Mouse (Mus musculus) spleen, adult 2 months (tissue): ENCODE results near the gene Dmtf1. TPM values are rescaled to one million over a fixed set of nuclear protein-coding genes. Genes with fewer than 3 reads are reported as not detected.

Experiments used
- DNase-seq, 2 experiments: peaks; one replicate each; pipeline versions ENCODE4 v3.0.0 to v3.0.0-alpha.2; 2012 to 2021; ENCODE audit warnings: low spot score in 2 of 2, low read depth in 1 of 2
- H3K27ac ChIP-seq: fragments of 200-500 bp; 2 replicates; pipeline ENCODE4 v1.5.1; 2012; ENCODE audit warnings: low read length, inconsistent platforms; ENCODE audit not compliant: insufficient read depth
- H3K27me3 ChIP-seq: fragments of 200-500 bp; 2 replicates; pipeline ENCODE4 v1.6.1; 2012; ENCODE audit warnings: mild to moderate bottlenecking, moderate library complexity, low read length, inconsistent platforms; ENCODE audit not compliant: control insufficient read depth, insufficient read depth
- H3K36me3 ChIP-seq: fragments of 200-500 bp; 2 replicates; pipeline ENCODE4 v1.6.1; 2012; ENCODE audit warnings: mild to moderate bottlenecking, low read length, inconsistent platforms; ENCODE audit not compliant: control insufficient read depth, insufficient read depth
- H3K4me1 ChIP-seq: fragments of 200-500 bp; 2 replicates; pipeline ENCODE4 v1.6.1; 2011; ENCODE audit warnings: inconsistent platforms; ENCODE audit not compliant: control insufficient read depth, insufficient read depth, insufficient read length
- H3K4me3 ChIP-seq: fragments of 200-500 bp; 2 replicates; pipeline ENCODE4 v1.5.1; 2011; ENCODE audit warnings: mild to moderate bottlenecking, inconsistent platforms; ENCODE audit not compliant: insufficient read depth, insufficient read length; ENCODE audit errors: extremely low read depth
- CTCF ChIP-seq: fragments of 200-500 bp; IDR thresholded peaks from 2 replicates; pipeline ENCODE4 v1.5.1; 2011; ENCODE audit warnings: mild to moderate bottlenecking, inconsistent platforms; ENCODE audit not compliant: insufficient read depth, insufficient read length, insufficient replicate concordance; ENCODE audit errors: extremely low read depth
- POLR2A ChIP-seq: fragments of 200-500 bp; IDR thresholded peaks from 2 replicates; pipeline ENCODE4 v1.6.1; 2011; ENCODE audit warnings: low read depth, low read length, inconsistent platforms
- WGBS: fragments of 180-500 bp; shearing (Covaris S2); methylation state at CpG from one replicate; pipeline ENCODE4 v1.1.7; 2018; 5-methylcytosine and 5-hydroxymethylcytosine counted together
- polyA plus RNA-seq: library from polyadenylated mRNA; depleted of rRNA; stranded (reverse); fragments of >200 nt; gene quantifications from 2 replicates; pipeline ENCODE4 v1.2.3, GENCODE M21; 2012

The Dmtf1 gene
- polyA plus RNA-seq, 1 experiment, result 9.0 TPM

DNA sequence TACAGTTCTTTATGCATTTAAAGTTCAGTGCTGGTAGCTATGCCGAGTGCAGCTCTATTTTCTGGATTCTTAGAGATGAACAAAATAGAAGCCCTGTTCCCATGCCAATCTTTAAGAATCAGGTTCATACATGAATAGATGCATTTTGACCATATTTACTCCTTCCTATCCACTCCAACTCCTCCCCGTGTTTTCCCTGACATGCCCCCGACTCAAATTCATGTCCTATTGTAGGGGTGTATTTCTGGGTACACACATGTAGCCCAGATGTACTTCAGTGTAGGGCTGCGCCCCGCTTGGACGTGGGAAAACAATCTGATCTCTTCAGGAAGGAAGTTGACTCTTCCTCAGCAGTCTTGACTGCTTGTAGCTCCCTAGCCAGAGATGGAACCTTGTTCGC, 512 bp upstream of the Dmtf1 start:
- no peak for TF ChIP-seq CTCF
- no peak for TF ChIP-seq POLR2A
- no peaks in the 10 kb centered on the region for H3K27me3 ChIP-seq
- peak overlapping the region; percentile 71 for H3K4me3 ChIP-seq
- WGBS, result 13% methylated on average over 7 of the region's 7 CpGs
- peak overlapping the region; percentile 79 for H3K27ac ChIP-seq
- DNase-seq, result no peak
- peaks cover 4% of the 10 kb centered on the region; the same call in 1 of the 2 replicates for H3K4me1 ChIP-seq
- no peaks in the 10 kb centered on the region for H3K36me3 ChIP-seq

DNA sequence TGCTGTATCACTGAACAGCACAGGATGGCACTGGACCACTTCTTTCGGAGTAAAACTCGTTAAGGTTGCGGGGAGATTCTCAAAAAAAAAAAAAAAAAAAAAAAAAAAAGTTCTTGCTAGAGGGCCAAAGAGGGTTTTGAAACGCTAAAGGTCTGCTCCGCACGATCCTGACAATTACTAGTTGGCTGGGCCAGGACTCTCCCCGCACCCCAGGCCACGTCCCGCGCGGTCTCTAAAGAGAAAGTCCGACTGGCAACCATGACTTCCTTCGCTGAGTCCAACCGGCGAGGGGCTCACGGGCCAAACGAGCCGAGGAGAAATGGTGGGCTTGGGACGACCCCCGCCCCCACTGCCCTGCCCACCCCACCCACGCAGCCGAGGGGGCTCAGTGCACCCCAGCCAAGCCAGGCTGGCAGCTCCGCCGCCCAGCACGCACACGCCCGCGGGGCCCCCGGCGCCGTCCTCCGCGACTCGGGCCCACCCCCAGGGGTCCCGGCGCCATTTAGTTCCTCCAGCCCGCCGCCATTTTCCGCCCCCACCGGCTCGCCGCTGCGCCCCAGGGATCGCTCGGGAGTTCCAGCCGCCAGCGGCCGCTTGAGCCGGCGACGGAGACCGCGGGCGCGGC, 633 bp downstream of the Dmtf1 start:
- H3K27me3 ChIP-seq, result no peaks in the 10 kb centered on the region
- peak in 1 of 2 experiments; percentile 29 for DNase-seq
- no peaks in the 10 kb centered on the region for H3K36me3 ChIP-seq
- TF ChIP-seq POLR2A (no peak), CTCF (no peak)
- WGBS, result under 1% methylated on average over 53 of the region's 55 CpGs
- peak overlapping the region; percentile 88 for H3K27ac ChIP-seq
- peaks cover 4% of the 10 kb centered on the region; the same call in 1 of the 2 replicates for H3K4me1 ChIP-seq
- H3K4me3 ChIP-seq, result peak overlapping the region; percentile 89

DNA sequence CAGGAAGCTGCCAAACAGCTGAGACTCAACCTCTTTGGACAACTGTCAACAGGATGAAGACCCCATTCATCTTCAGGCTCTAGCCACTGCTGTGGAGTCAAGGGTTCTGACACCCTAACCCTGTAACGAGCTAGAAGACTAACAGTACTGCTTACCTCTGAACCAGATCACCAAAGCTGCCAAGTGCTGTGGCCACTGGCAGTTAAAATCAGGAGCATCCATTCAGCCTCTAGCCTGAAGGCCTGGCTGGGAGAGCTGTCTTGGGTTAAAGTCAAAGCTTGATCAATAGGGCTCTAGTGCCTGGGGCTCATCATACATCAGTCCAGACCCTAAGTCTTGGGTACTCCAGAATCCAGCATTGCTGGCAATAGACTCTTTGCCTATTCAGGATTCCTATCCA, 4.2 kb downstream of the Dmtf1 start:
- no peak for DNase-seq
- H3K27me3 ChIP-seq, result no peaks in the 10 kb centered on the region
- peaks cover 3% of the 10 kb centered on the region; the same call in 1 of the 2 replicates for H3K4me1 ChIP-seq
- WGBS, result 88% methylated on average over 1 of the region's 1 CpGs
- H3K27ac ChIP-seq, result no peak overlapping the region
- no peak overlapping the region for H3K4me3 ChIP-seq
- peaks cover 2% of the 10 kb centered on the region; the same call in 1 of the 2 replicates for H3K36me3 ChIP-seq
- TF ChIP-seq POLR2A (no peak), CTCF (no peak)

DNA sequence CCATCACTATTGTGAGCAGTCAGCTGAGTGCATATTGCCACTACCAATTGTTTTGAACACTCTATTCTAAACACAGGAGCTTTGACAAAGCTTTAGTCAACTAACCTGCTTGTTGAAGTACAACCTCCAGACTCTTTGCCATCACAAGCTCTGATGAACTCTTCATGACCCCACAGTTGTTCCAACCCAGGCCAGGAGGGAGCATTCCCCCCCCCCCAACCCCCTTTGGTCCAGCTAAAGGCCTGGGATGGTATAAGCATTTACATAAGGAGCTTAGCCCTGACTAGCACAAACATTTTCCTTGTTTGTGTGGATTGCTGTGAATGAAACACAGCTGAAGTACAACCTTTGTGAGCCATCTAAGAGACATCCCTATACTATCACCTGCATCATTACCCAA, 4.8 kb downstream of the Dmtf1 start:
- Histone ChIP-seq H3K4me1 (no peaks in the 10 kb centered on the region), H3K27ac (no peak overlapping the region), H3K4me3 (no peak overlapping the region), H3K36me3 (peaks cover 2% of the 10 kb centered on the region; the same call in 1 of the 2 replicates), H3K27me3 (no peaks in the 10 kb centered on the region)
- TF ChIP-seq CTCF (no peak), POLR2A (no peak)
- no peak for DNase-seq

DNA sequence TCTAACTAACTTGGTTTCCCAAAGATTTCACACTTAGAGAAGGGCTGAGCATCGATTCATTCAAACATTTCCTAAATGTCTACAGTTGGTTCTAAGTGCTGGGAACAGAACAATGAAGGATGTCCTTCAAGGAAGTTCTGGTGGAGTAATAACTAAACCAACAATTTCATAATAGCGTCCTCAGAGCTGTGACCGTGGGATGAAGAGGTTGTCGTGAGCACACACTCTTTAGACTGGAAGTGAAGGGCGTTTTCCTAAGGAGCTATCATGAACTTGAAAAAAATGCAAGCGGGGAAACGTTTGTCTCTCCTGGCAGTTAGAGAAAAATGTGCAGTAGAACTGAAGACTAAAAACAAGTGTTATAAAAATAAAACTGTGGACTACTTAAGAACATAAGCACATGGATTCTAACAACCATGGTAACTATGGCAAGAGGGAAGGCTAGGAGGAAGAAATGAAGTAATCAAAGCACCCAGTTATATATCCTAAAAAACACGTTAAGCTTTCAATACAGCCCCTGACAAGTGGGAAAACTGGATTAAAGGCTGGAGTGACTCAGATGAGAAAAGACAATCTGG, 12.2 kb downstream of the Dmtf1 start:
- 89% methylated on average over 8 of the region's 8 CpGs for WGBS
- no peak overlapping the region for H3K27ac ChIP-seq
- H3K4me3 ChIP-seq, result no peak overlapping the region
- peaks cover 12% of the 10 kb centered on the region; the same call in 1 of the 2 replicates for H3K36me3 ChIP-seq
- no peak for DNase-seq
- H3K27me3 ChIP-seq, result no peaks in the 10 kb centered on the region
- TF ChIP-seq CTCF (no peak), POLR2A (no peak)
- H3K4me1 ChIP-seq, result no peaks in the 10 kb centered on the region

DNA sequence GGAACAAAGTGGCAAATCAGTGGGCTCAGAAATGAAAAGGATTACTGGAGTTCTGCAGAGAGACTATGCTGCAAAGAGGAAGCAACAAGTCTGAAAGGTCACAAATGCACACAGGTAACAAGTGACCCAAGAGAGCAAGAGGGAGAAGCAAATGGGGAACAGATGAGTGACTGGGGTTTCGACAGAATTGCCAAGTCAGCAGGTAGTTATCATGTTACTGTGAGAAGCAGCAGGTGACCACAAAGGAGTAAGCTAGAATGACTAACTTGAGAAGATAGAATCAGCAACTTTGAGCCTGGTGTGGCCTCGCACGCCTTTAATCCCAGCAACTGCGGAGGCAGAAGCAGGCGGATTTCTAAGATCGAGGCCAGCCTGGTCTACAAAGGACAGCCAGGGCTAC, 19.2 kb downstream of the Dmtf1 start:
- peaks cover 16% of the 10 kb centered on the region for H3K36me3 ChIP-seq
- TF ChIP-seq CTCF (no peak), POLR2A (no peak)
- no peak overlapping the region for H3K27ac ChIP-seq
- 82% methylated on average over 6 of the region's 6 CpGs for WGBS
- no peaks in the 10 kb centered on the region for H3K27me3 ChIP-seq
- no peak for DNase-seq
- H3K4me3 ChIP-seq, result no peak overlapping the region
- H3K4me1 ChIP-seq, result no peaks in the 10 kb centered on the region

DNA sequence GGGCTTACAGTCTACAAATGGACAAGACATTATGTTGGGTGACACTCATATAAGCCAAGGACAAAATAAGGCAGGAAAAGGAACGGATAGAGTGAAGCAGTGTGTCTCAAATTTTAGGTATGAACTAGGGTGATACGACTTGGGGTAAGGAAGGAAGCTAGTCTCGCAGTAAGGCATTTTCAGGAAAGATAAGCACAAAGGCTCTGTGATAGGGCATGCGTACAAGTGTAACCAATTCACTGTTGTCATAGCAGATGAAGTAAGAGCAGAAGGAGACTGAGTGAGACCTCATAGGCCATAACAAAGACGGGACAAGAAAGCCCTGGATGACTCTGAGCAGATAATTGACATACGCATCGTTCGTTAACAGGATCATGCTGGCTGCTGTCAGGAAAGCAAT, 20.9 kb downstream of the Dmtf1 start:
- Histone ChIP-seq H3K36me3 (peaks cover 18% of the 10 kb centered on the region), H3K4me1 (no peaks in the 10 kb centered on the region), H3K27me3 (no peaks in the 10 kb centered on the region), H3K4me3 (no peak overlapping the region), H3K27ac (no peak overlapping the region)
- no peak for DNase-seq
- WGBS, result 85% methylated on average over 8 of the region's 8 CpGs
- TF ChIP-seq CTCF, result no peak
- no peak for TF ChIP-seq POLR2A
